Mouse (Mus musculus) regulatory T cell (primary cell): ENCODE measurements around the gene Gltpd2.
"Not testable (repeated sequence)": the region's sequence is repeated elsewhere in the genome, so short reads cannot be mapped to it uniquely, and the experiment has no call there.

Experiments
- in situ Hi-C: fragments of 300-600 bp; cut with MboI, MseI; formaldehyde crosslinking; loops from one replicate; pipeline ENCODE4 v1.15.1; 2025; ENCODE audit warnings: high pct_unique_total_duplicates

Gene Gltpd2

GRCm38 (mm10) chr11:70516352-70516751 lies 2.6 kb upstream of the Gltpd2 start:
- in situ Hi-C loops, result loop anchor here (5.0 kb wide), 1 partner anchor 241 kb away; no protein-coding TSS in a partner anchor

- in situ Hi-C loops, result loop anchor here (5.0 kb wide), 1 partner anchor 239 kb away; no protein-coding TSS in a partner anchor
Measured at GRCm38 (mm10) chr11:70518436-70518835, 560 bp upstream of the Gltpd2 start.

DNA sequence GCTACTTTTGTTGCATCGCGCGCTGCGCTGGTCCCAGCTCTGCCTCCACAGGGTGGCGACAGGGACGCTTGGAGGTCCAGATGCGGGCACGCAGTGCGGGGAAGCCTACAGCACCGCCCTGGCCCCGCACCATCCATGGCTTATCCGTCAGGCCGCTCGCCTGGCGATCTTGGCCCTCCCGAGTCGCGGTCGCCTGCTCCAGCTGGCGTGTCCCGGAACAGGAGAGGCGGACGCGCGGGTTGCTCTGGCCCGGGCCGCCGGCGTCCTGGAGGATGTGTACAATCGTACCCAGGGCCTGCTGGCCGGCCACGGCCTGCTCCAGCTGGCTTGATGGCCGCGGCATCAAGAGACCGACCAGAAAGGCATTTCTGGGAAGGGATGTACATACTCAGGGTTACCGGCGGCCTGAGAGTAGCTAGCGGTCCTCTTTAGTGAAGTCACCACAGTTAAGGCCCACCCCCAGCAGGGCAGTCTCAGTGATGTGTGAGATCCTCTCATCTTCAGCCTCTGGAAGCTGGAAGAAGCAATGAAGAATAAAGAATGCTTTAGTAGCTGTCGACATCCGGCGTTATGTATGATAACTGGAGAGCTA lies 1.3 kb downstream of the Gltpd2 start:
- in situ Hi-C loops, result loop anchor here (10.0 kb wide), 1 partner anchor 95 kb away; the partner anchor contains the start of genes 4930544D05Rik and Chrne

GRCm38 (mm10) chr11:70523306-70523989 lies 4.5 kb downstream of the Gltpd2 start:
- in situ Hi-C loops, result loop anchor here (10.0 kb wide), 1 partner anchor 91 kb away; the partner anchor contains the start of genes 4930544D05Rik and Chrne

GRCm38 (mm10) chr11:70524782-70525181 lies 5.8 kb downstream of the Gltpd2 start:
- in situ Hi-C loops, result loop anchor here (10.0 kb wide), 1 partner anchor 90 kb away; the partner anchor contains the start of genes 4930544D05Rik and Chrne

GRCm38 (mm10) chr11:70525184-70525678 lies 6.2 kb downstream of the Gltpd2 start, which contains the start of gene Psmb6:
Psmb6 (plus strand) TSS chr11:70525367.
- in situ Hi-C loops, result loop anchor here (10.0 kb wide), 1 partner anchor 90 kb away; the partner anchor contains the start of genes 4930544D05Rik and Chrne

DNA sequence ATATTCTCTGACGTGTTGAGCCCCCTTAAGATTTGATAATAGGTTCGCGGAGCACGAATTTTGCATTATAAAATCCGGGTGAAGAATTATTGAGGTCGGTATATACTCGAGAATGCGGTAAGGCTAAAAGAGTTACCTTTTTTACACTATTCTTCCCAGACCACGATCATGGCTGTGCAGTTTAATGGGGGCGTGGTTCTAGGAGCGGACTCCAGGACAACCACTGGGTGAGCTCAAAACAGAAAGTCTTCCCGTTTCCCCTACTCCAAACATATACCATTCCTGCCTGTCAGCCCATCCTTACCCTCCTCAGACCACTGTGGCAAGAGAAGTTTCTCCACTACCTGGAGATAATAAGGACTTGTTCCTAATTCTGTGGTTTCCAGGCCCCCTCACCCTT lies 6.7 kb downstream of the Gltpd2 start:
- in situ Hi-C loops, result loop anchor here (10.0 kb wide), 1 partner anchor 89 kb away; the partner anchor contains the start of genes 4930544D05Rik and Chrne

GRCm38 (mm10) chr11:70526211-70526610 lies 7.2 kb downstream of the Gltpd2 start:
- in situ Hi-C loops, result loop anchor here (10.0 kb wide), 1 partner anchor 89 kb away; the partner anchor contains the start of genes 4930544D05Rik and Chrne

DNA sequence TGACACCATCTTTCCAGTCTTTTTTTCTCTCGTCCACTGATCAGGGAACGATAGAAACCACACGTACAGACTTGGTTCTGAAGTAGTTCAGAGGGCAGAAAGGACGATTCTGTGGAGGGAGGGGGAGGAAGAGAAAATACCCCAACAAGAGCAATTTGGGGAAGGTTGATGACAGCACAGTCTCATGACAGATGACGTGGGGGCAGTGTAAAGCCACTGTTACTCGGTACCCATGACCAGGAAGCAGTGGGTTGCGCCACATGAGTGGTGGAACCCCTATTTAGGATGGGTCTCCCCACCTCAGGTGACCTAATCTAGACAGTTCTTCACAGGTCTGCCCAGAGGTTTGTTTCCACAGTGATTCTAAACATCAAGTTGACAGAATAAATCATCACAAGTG lies 9.6 kb downstream of the Gltpd2 start:
- in situ Hi-C loops, result loop anchor here (10.0 kb wide), 1 partner anchor 86 kb away; the partner anchor contains the start of genes 4930544D05Rik and Chrne

GRCm38 (mm10) chr11:70531065-70531464 lies 12.1 kb downstream of the Gltpd2 start:
- in situ Hi-C loops, result not testable (repeated sequence)

- in situ Hi-C loops, result no loop called here
Measured at GRCm38 (mm10) chr11:70532839-70533238, 13.8 kb downstream of the Gltpd2 start, which contains the start of gene Gm40193. Gm40193 (minus strand) TSS chr11:70532939.

DNA sequence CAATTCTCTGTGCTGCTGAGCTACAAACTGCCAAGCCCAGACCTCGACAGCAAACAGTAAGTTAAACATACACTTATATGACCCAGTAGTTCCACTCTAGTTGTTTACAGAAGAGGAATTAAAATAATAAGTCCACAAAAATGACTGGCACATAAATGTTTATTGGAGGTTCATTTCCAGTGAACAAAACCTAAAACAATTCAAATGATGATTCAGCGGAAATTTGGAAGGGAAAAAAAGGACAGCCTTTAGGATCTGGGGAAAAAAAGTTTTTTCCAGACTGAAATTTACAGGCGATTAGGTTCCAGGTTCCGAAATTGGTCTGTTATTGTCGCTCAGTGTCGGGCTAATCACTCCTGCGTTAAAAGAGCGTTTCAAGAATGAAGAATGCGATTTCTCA lies 20.4 kb downstream of the Gltpd2 start:
- in situ Hi-C loops, result no loop called here

DNA sequence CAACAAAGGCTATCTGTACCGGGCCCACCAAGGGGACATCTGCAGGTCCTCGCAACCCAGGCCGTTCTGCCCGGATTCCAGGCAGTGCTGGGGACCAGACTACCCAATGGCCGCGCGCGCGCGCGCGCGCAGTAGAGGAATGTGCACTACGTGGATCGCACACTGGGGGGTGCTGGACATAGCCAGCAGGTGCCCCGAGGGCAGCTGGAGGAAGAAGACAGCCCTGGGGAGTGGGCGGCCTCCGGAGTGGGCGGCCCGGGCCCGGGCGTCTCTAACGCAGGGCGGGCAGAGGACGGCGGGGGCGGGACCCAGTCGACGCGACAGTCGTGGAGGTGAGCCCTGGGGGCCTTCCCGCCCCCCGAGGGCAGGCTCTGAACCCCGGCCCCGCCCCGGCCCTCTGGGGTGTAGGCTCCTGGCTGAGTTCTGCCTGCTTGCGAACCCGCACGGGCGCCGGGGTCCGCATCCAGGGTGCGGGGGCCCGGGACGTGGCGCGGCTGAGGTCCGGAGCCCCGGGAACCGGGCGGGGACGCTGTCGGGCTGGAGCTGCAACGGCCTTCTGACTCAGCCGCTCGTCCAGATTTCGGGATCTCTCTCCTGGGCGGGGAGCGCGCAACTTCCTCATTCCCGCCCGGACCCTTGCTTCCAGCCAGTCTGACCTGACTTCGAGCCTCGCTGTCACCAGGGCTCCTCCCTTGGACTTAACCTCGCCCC lies 21.0 kb downstream of the Gltpd2 start, which contains the start of gene Pld2:
Gene Pld2, plus strand, starts transcription at position 188 of the 711 bp plus-strand sequence.
- in situ Hi-C loops, result no loop called here

DNA sequence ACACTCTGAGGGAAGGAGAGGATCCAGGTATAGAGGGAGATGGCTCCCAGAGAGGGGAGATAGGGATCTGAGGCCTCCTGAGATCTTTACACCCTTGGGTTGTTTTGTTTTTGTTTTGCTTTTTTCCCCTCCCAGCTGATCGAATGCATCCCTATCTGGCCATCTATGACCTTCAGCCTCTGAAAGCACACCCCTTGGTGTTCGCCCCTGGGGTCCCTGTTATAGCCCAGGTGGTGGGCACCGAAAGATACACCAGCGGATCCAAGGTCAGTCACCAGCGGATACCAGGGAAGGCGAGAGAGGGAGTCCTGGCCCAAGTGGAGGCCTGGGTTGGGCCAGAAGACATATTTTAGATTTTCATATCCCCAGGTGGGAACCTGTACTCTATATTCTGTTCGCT lies 21.9 kb downstream of the Gltpd2 start:
- in situ Hi-C loops, result no loop called here

GRCm38 (mm10) chr11:70541415-70541814 lies 22.4 kb downstream of the Gltpd2 start:
- in situ Hi-C loops, result no loop called here

DNA sequence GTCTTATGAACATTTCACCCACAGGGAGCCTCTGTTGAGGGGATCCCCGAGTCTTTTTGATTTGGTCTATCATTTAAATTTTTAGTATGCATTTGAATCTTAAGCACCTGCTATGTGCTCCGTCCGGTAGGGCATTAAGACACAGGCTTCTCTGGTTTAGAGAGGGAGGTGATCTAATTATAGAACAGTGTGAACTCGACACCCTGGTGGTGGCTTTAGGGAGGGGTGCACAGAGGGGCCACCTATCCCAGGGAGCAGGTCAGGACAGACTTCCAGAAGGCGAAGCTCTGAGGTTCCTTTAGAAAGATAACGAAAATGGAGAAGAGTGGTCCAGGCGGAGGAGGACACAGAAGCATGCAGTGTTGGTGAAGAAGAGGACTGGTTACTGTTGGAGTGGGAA lies 25.5 kb downstream of the Gltpd2 start:
- in situ Hi-C loops, result no loop called here

GRCm38 (mm10) chr11:70551526-70551925 lies 32.5 kb downstream of the Gltpd2 start:
- in situ Hi-C loops, result no loop called here

- in situ Hi-C loops, result no loop called here
Measured at GRCm38 (mm10) chr11:70553940-70554339, 34.9 kb downstream of the Gltpd2 start.

DNA sequence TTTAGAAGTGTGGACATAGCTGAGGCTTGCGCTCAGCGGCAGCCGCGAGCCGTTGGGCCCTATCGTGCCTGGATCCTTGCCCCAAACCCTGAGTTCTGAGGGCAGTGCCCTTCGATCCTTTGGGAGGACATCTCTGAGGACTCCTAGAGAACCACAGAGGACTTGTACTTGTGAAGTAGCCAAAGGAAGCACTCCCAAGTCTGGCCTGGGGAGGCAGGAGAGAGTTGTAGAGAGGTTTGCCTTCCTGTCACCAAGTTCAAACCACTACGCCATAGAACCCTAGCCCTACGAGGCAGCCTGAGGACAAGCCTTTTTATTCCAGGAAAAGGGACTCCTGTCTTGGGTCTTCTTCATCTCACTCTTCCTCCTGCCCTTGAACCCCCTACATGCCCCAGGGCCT lies 38.5 kb downstream of the Gltpd2 start:
- in situ Hi-C loops, result no loop called here

GRCm38 (mm10) chr11:70561937-70562286 lies 42.9 kb downstream of the Gltpd2 start:
- in situ Hi-C loops, result no loop called here

DNA sequence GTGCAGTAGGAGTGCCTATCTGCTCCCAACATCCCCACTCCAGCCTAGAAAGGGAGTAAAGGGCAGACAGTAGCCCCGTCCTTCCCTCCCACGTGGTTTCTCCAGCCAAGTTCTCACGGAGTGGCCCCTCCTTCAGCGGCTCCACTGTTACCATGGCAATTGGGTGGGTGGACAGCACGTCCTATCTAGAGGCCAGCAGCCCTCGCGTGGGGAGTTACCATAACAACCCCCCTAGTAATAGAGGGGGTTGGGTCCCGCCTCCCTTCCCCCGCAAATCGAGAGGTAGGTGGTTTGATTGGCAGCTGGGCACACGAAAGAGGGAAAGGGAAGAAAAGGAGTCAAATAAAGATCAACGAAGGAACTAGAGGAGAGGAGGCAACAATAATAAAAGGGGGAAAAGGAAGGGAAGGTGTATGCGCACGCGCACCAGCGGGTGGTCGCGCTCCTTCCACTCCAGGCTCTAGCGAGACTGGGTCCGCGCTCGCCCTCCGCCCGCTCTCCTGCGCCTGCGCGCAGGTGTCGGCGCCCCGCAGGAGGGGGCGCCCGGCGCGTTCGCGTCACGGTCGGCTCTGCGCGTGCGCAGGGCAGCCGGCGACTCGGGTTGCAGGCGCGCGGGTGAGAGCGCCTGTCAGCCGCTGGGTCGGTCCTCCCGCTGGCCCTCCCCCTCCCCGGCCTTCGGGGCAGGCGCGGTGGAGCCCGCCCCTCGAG lies 43.4 kb downstream of the Gltpd2 start, which contains the start of gene Mink1:
Gene Mink1, plus strand, starts transcription at position 595 of the 708 bp plus-strand sequence.
- in situ Hi-C loops, result no loop called here
